Mouse (Mus musculus): ENCODE data around the gene Olfr733. TPM values are rescaled to one million over a fixed set of nuclear protein-coding genes. Genes with fewer than 3 reads are reported as not detected.

The Olfr733 gene
- total RNA-seq (2014; fragmentation: Nextera tagmentation) (not detected in 2 replicates), total RNA-seq (2017) (not detected in 2 replicates)

- ATAC-seq (replicated peaks; ENCODE audit: low FRiP score, low TSS enrichment, poor library complexity, severe bottlenecking): no peak
Observed at GRCm38 (mm10) chr14:50301422-50301821, at the start of gene Olfr733. Gene Olfr733 (minus strand): TSS chr14:50301522.

- ATAC-seq (replicated peaks; ENCODE audit: low FRiP score, low TSS enrichment, poor library complexity, severe bottlenecking): no peak
Observed at GRCm38 (mm10) chr14:50348796-50349195, 47.5 kb upstream of the Olfr733 start, which contains the start of gene Olfr735. Gene Olfr735 (minus strand): TSS chr14:50348872.

- ATAC-seq (replicated peaks; ENCODE audit: low FRiP score, low TSS enrichment, poor library complexity, severe bottlenecking): no peak
Observed at GRCm38 (mm10) chr14:50326661-50327060, 25.3 kb upstream of the Olfr733 start, which contains the start of gene Olfr734. Gene Olfr734 (minus strand): TSS chr14:50326761.

- no peak for ATAC-seq (replicated peaks; ENCODE audit: low FRiP score, low TSS enrichment, poor library complexity, severe bottlenecking)
Observed at GRCm38 (mm10) chr14:50284106-50284505, 17.2 kb downstream of the Olfr733 start, which contains the start of gene Olfr732. Gene Olfr732 (minus strand): TSS chr14:50284206.

Other genes with a start within 250 kb of the Olfr733 start
- gene Olfr726, start 210.6 kb downstream of the Olfr733 start, total RNA-seq (2014; fragmentation: Nextera tagmentation): not detected in 2 replicates
- not detected in 2 replicates for gene Olfr726, start 210.6 kb downstream of the Olfr733 start, total RNA-seq (2017)
- not detected in 2 replicates for gene Olfr727, start 178.3 kb downstream of the Olfr733 start, total RNA-seq (2014; fragmentation: Nextera tagmentation)
- not detected in 2 replicates for gene Olfr727, start 178.3 kb downstream of the Olfr733 start, total RNA-seq (2017)
- gene Olfr728, start 158.8 kb downstream of the Olfr733 start, total RNA-seq (2014; fragmentation: Nextera tagmentation): not detected in 2 replicates
- gene Olfr728, start 158.8 kb downstream of the Olfr733 start, total RNA-seq (2017): not detected in 2 replicates
- not detected in 2 replicates for gene Olfr729, start 148.6 kb downstream of the Olfr733 start, total RNA-seq (2014; fragmentation: Nextera tagmentation)
- not detected in 2 replicates for gene Olfr729, start 148.6 kb downstream of the Olfr733 start, total RNA-seq (2017)
- not detected in 2 replicates for gene Olfr730, start 113.3 kb downstream of the Olfr733 start, total RNA-seq (2014; fragmentation: Nextera tagmentation)
- gene Olfr730, start 113.3 kb downstream of the Olfr733 start, total RNA-seq (2017): not detected in 2 replicates
- gene Olfr731, start 59.7 kb downstream of the Olfr733 start, total RNA-seq (2014; fragmentation: Nextera tagmentation): not detected in 2 replicates
- not detected in 2 replicates for gene Olfr731, start 59.7 kb downstream of the Olfr733 start, total RNA-seq (2017)
- not detected in 2 replicates for gene Olfr732, start 17.3 kb downstream of the Olfr733 start, total RNA-seq (2014; fragmentation: Nextera tagmentation)
- gene Olfr732, start 17.3 kb downstream of the Olfr733 start, total RNA-seq (2017): not detected in 2 replicates
- gene Olfr734, start 25.2 kb upstream of the Olfr733 start, total RNA-seq (2014; fragmentation: Nextera tagmentation): not detected in 2 replicates
- not detected in 2 replicates for gene Olfr734, start 25.2 kb upstream of the Olfr733 start, total RNA-seq (2017)
- not detected in 2 replicates for gene Olfr735, start 47.4 kb upstream of the Olfr733 start, total RNA-seq (2014; fragmentation: Nextera tagmentation)
- not detected in 2 replicates for gene Olfr735, start 47.4 kb upstream of the Olfr733 start, total RNA-seq (2017)
- not detected in 2 replicates for gene Tlr11, start 56.4 kb upstream of the Olfr733 start, total RNA-seq (2014; fragmentation: Nextera tagmentation)
- gene Tlr11, start 56.4 kb upstream of the Olfr733 start, total RNA-seq (2017): 0.11 TPM in 1 of 2 replicates, not detected in the other
- not detected in 2 replicates for gene Olfr736, start 79.6 kb upstream of the Olfr733 start, total RNA-seq (2014; fragmentation: Nextera tagmentation)
- gene Olfr736, start 79.6 kb upstream of the Olfr733 start, total RNA-seq (2017): not detected in 2 replicates
- not detected in 2 replicates for gene Olfr738, start 106.0 kb upstream of the Olfr733 start, total RNA-seq (2014; fragmentation: Nextera tagmentation)
- gene Olfr738, start 106.0 kb upstream of the Olfr733 start, total RNA-seq (2017): not detected in 2 replicates
- gene Olfr739, start 117.1 kb upstream of the Olfr733 start, total RNA-seq (2014; fragmentation: Nextera tagmentation): not detected in 2 replicates
- gene Olfr739, start 117.1 kb upstream of the Olfr733 start, total RNA-seq (2017): not detected in 2 replicates
- not detected in 2 replicates for gene Olfr740, start 144.0 kb upstream of the Olfr733 start, total RNA-seq (2014; fragmentation: Nextera tagmentation)
- gene Olfr740, start 144.0 kb upstream of the Olfr733 start, total RNA-seq (2017): not detected in 2 replicates
- gene Olfr741, start 171.2 kb upstream of the Olfr733 start, total RNA-seq (2014; fragmentation: Nextera tagmentation): not detected in 2 replicates
- not detected in 2 replicates for gene Olfr741, start 171.2 kb upstream of the Olfr733 start, total RNA-seq (2017)
- gene Olfr742, start 202.1 kb upstream of the Olfr733 start, total RNA-seq (2014; fragmentation: Nextera tagmentation): not detected in 2 replicates
- not detected in 2 replicates for gene Olfr742, start 202.1 kb upstream of the Olfr733 start, total RNA-seq (2017)
- gene Olfr743, start 220.3 kb upstream of the Olfr733 start, total RNA-seq (2014; fragmentation: Nextera tagmentation): not detected in 2 replicates
- not detected in 2 replicates for gene Olfr743, start 220.3 kb upstream of the Olfr733 start, total RNA-seq (2017)

Data from megakaryocyte-erythroid progenitor cell, adult 5-6 weeks (primary cell).